Mouse (Mus musculus) frontal cortex, adult (tissue): ENCODE data around the gene Tex22.

Experiments used
- ATAC-seq: cut with Nextera tagmentation; 2 replicates; pipeline ENCODE4 v1.9.2; 2017; ENCODE audit warnings: mild to moderate bottlenecking, moderate library complexity, mixed read lengths; ENCODE audit not compliant: low TSS enrichment

Gene Tex22

GRCm38 (mm10) chr12:113056089-113056488 lies 18.2 kb upstream of the Tex22 start:
- ATAC-seq = no peak

GRCm38 (mm10) chr12:113060178-113060577 lies 14.1 kb upstream of the Tex22 start:
- no peak for ATAC-seq

GRCm38 (mm10) chr12:113061606-113062005 lies 12.7 kb upstream of the Tex22 start:
- no peak for ATAC-seq

- no peak for ATAC-seq
These were observed 12.1 kb upstream of the Tex22 start for GRCm38 (mm10) chr12:113062201-113062600.

GRCm38 (mm10) chr12:113063700-113064099 lies 10.6 kb upstream of the Tex22 start:
- no peak for ATAC-seq

- no peak for ATAC-seq
These were observed 6.3 kb upstream of the Tex22 start for GRCm38 (mm10) chr12:113068002-113068401.

- no peak for ATAC-seq
These were observed 4.9 kb upstream of the Tex22 start for GRCm38 (mm10) chr12:113069389-113069788.

- ATAC-seq = no peak
These were observed 3.0 kb upstream of the Tex22 start for GRCm38 (mm10) chr12:113071321-113071720.

- ATAC-seq = no peak
These were observed 2.5 kb upstream of the Tex22 start for GRCm38 (mm10) chr12:113071827-113072226.

GRCm38 (mm10) chr12:113073420-113074328 lies 628 bp upstream of the Tex22 start:
- peak; percentile 43; the same call in 1 of the 2 replicates for ATAC-seq

GRCm38 (mm10) chr12:113075063-113075454 lies 757 bp downstream of the Tex22 start:
- peak; percentile 81 for ATAC-seq

GRCm38 (mm10) chr12:113075486-113075885 lies 1.2 kb downstream of the Tex22 start:
- ATAC-seq = no peak

- no peak for ATAC-seq
These were observed 13.0 kb downstream of the Tex22 start for GRCm38 (mm10) chr12:113087276-113087675.

GRCm38 (mm10) chr12:113088026-113088425 lies 13.7 kb downstream of the Tex22 start:
- no peak for ATAC-seq

- no peak for ATAC-seq
These were observed 14.8 kb downstream of the Tex22 start for GRCm38 (mm10) chr12:113089107-113089506.

- no peak for ATAC-seq
These were observed 15.8 kb downstream of the Tex22 start for GRCm38 (mm10) chr12:113090053-113090452.

GRCm38 (mm10) chr12:113097040-113097439 lies 22.7 kb downstream of the Tex22 start:
- no peak for ATAC-seq

- peak; percentile 51; the same call in 1 of the 2 replicates for ATAC-seq
These were observed 23.5 kb downstream of the Tex22 start, which contains the start of gene Mta1 for GRCm38 (mm10) chr12:113097749-113098281. Mta1 (plus strand) TSS chr12:113098278.

GRCm38 (mm10) chr12:113098530-113099151 lies 24.3 kb downstream of the Tex22 start:
- no peak for ATAC-seq

- no peak for ATAC-seq
These were observed 25.4 kb downstream of the Tex22 start for GRCm38 (mm10) chr12:113099470-113100237.

- no peak for ATAC-seq
These were observed 26.3 kb downstream of the Tex22 start for GRCm38 (mm10) chr12:113100448-113101076.
